Mouse (Mus musculus): ENCODE measurements around the gene Nucb1. TPM values are rescaled to one million over a fixed set of nuclear protein-coding genes. Genes with fewer than 3 reads are reported as not detected.
"Not testable (repeated sequence)": the region's sequence is repeated elsewhere in the genome, so short reads cannot be mapped to it uniquely, and the experiment has no call there.

Gene Nucb1
- polyA plus RNA-seq, 1 experiment from 2014 or later, result 90.4 TPM

- Histone ChIP-seq H3K4me1 (replicated peaks; ENCODE audit: control insufficient read depth, insufficient read depth, low read length) (peaks cover 7% of the 10 kb centered on the region), H3K4me3 (ENCODE audit: low read depth, low read length) (peak within 1 kb of the TSS; percentile 85), H3K9me3 (ENCODE audit: control insufficient read depth, low read length) (no peaks in the 10 kb centered on the region), H3K27me3 (ENCODE audit: control insufficient read depth, insufficient read depth, low read length) (no peaks in the 10 kb centered on the region), H3K36me3 (ENCODE audit: control insufficient read depth, insufficient read depth, low read length) (peaks cover 7% of the 10 kb centered on the region; the same call in 1 of the 2 replicates), H3K4me2 (ENCODE audit: low read depth, low read length, severe bottlenecking) (peak within 1 kb of the TSS; percentile 84), H3K27ac (ENCODE audit: low read depth, low read length) (no peak within 1 kb of the TSS), H3K9ac (ENCODE audit: low read length) (peak within 1 kb of the TSS; percentile 83)
- ATAC-seq (replicated peaks; ENCODE audit: low FRiP score), result peak; percentile 84
- DNase-seq (ENCODE audit: low spot score), result peak; percentile 98
- under 1% methylated on average over 56 of the region's 58 CpGs for WGBS
These were observed 43.7 kb downstream of the Nucb1 start, which contains the start of gene Bax for GRCm38 (mm10) chr7:45466283-45467089. TSS of gene Bax (minus strand) at chr7:45466898.

GRCm38 (mm10) chr7:45465549-45465948 is 44.7 kb downstream of the Nucb1 start:
- Histone ChIP-seq H3K9me3 (ENCODE audit: control insufficient read depth, low read length) (no peaks in the 10 kb centered on the region), H3K4me3 (ENCODE audit: low read depth, low read length) (peak overlapping the region; percentile 85), H3K27ac (ENCODE audit: low read depth, low read length) (no peak overlapping the region), H3K4me2 (ENCODE audit: low read depth, low read length, severe bottlenecking) (peak overlapping the region; percentile 84), H3K36me3 (ENCODE audit: control insufficient read depth, insufficient read depth, low read length) (peaks cover 7% of the 10 kb centered on the region; the same call in 1 of the 2 replicates), H3K9ac (ENCODE audit: low read length) (peak overlapping the region; percentile 83), H3K27me3 (ENCODE audit: control insufficient read depth, insufficient read depth, low read length) (no peaks in the 10 kb centered on the region), H3K4me1 (replicated peaks; ENCODE audit: control insufficient read depth, insufficient read depth, low read length) (peaks cover 12% of the 10 kb centered on the region)
- 84% methylated on average over 9 of the region's 9 CpGs for WGBS
- DNase-seq (ENCODE audit: low spot score), result no peak
- no peak for ATAC-seq (replicated peaks; ENCODE audit: low FRiP score)

- DNase-seq (ENCODE audit: low spot score) (no peak), ATAC-seq (replicated peaks; ENCODE audit: low FRiP score) (no peak)
- peaks cover 7% of the 10 kb centered on the region; the same call in 1 of the 2 replicates for H3K36me3 ChIP-seq (ENCODE audit: control insufficient read depth, insufficient read depth, low read length)
These were observed 45.1 kb downstream of the Nucb1 start for GRCm38 (mm10) chr7:45465112-45465511.

GRCm38 (mm10) chr7:45463987-45464778 is 46.0 kb downstream of the Nucb1 start:
- H3K4me1 ChIP-seq (replicated peaks; ENCODE audit: control insufficient read depth, insufficient read depth, low read length), result peaks cover 17% of the 10 kb centered on the region
- H3K27me3 ChIP-seq (ENCODE audit: control insufficient read depth, insufficient read depth, low read length), result no peaks in the 10 kb centered on the region
- ATAC-seq (replicated peaks; ENCODE audit: low FRiP score) (no peak), DNase-seq (ENCODE audit: low spot score) (no peak)
- H3K9me3 ChIP-seq (ENCODE audit: control insufficient read depth, low read length), result no peaks in the 10 kb centered on the region
- H3K9ac ChIP-seq (ENCODE audit: low read length), result no peak overlapping the region
- H3K36me3 ChIP-seq (ENCODE audit: control insufficient read depth, insufficient read depth, low read length), result peaks cover 7% of the 10 kb centered on the region; the same call in 1 of the 2 replicates
- H3K4me2 ChIP-seq (ENCODE audit: low read depth, low read length, severe bottlenecking), result no peak overlapping the region
- no peak overlapping the region for H3K27ac ChIP-seq (ENCODE audit: low read depth, low read length)
- no peak overlapping the region for H3K4me3 ChIP-seq (ENCODE audit: low read depth, low read length)
- 93% methylated on average over 7 of the region's 7 CpGs for WGBS

More at GRCm38 (mm10) chr7:45465112-45465511, 45.1 kb downstream of the Nucb1 start:
- Histone ChIP-seq H3K4me2 (ENCODE audit: low read depth, low read length, severe bottlenecking) (0 out of 2 replicates have a peak overlapping the region, but pooled peaks have one; percentile 84), H3K4me1 (replicated peaks; ENCODE audit: control insufficient read depth, insufficient read depth, low read length) (peaks cover 16% of the 10 kb centered on the region), H3K9me3 (ENCODE audit: control insufficient read depth, low read length) (no peaks in the 10 kb centered on the region), H3K4me3 (ENCODE audit: low read depth, low read length) (no peak overlapping the region), H3K27me3 (ENCODE audit: control insufficient read depth, insufficient read depth, low read length) (no peaks in the 10 kb centered on the region), H3K9ac (ENCODE audit: low read length) (no peak overlapping the region), H3K27ac (ENCODE audit: low read depth, low read length) (no peak overlapping the region)
- WGBS, result 95% methylated on average over 12 of the region's 12 CpGs

GRCm38 (mm10) chr7:45462868-45463267 is 47.3 kb downstream of the Nucb1 start:
- not testable (repeated sequence) for H3K4me3 ChIP-seq (ENCODE audit: low read depth, low read length); H3K27ac ChIP-seq (ENCODE audit: low read depth, low read length); H3K27me3 ChIP-seq (ENCODE audit: control insufficient read depth, insufficient read depth, low read length); DNase-seq (ENCODE audit: low spot score); H3K9me3 ChIP-seq (ENCODE audit: control insufficient read depth, low read length); ATAC-seq (replicated peaks; ENCODE audit: low FRiP score); H3K4me2 ChIP-seq (ENCODE audit: low read depth, low read length, severe bottlenecking); H3K9ac ChIP-seq (ENCODE audit: low read length)
- WGBS, result 82% methylated on average over 4 of the region's 4 CpGs
- Histone ChIP-seq H3K4me1 (replicated peaks; ENCODE audit: control insufficient read depth, insufficient read depth, low read length) (peaks cover 17% of the 10 kb centered on the region), H3K36me3 (ENCODE audit: control insufficient read depth, insufficient read depth, low read length) (peaks cover 10% of the 10 kb centered on the region; the same call in 1 of the 2 replicates)

- ATAC-seq (replicated peaks; ENCODE audit: low FRiP score) (no peak), DNase-seq (ENCODE audit: low spot score) (no peak)
- Histone ChIP-seq H3K4me3 (ENCODE audit: low read depth, low read length) (no peak overlapping the region), H3K9me3 (ENCODE audit: control insufficient read depth, low read length) (no peaks in the 10 kb centered on the region), H3K9ac (ENCODE audit: low read length) (no peak overlapping the region), H3K4me2 (ENCODE audit: low read depth, low read length, severe bottlenecking) (no peak overlapping the region), H3K27me3 (ENCODE audit: control insufficient read depth, insufficient read depth, low read length) (no peaks in the 10 kb centered on the region), H3K4me1 (replicated peaks; ENCODE audit: control insufficient read depth, insufficient read depth, low read length) (peaks cover 17% of the 10 kb centered on the region), H3K36me3 (ENCODE audit: control insufficient read depth, insufficient read depth, low read length) (peaks cover 10% of the 10 kb centered on the region; the same call in 1 of the 2 replicates), H3K27ac (ENCODE audit: low read depth, low read length) (no peak overlapping the region)
- 91% methylated on average over 4 of the region's 4 CpGs for WGBS
These were observed 47.9 kb downstream of the Nucb1 start for GRCm38 (mm10) chr7:45462325-45462724.

- 91% methylated on average over 4 of the region's 4 CpGs for WGBS
These were observed 48.4 kb downstream of the Nucb1 start for GRCm38 (mm10) chr7:45461781-45462180.

GRCm38 (mm10) chr7:45461326-45461725 is 48.9 kb downstream of the Nucb1 start:
- DNase-seq (ENCODE audit: low spot score) (no peak), ATAC-seq (replicated peaks; ENCODE audit: low FRiP score) (no peak)
- no peaks in the 10 kb centered on the region for H3K9me3 ChIP-seq (ENCODE audit: control insufficient read depth, low read length)
- no peak overlapping the region for H3K4me3 ChIP-seq (ENCODE audit: low read depth, low read length)
- no peak overlapping the region for H3K4me2 ChIP-seq (ENCODE audit: low read depth, low read length, severe bottlenecking)
- H3K9ac ChIP-seq (ENCODE audit: low read length), result no peak overlapping the region
- no peaks in the 10 kb centered on the region for H3K27me3 ChIP-seq (ENCODE audit: control insufficient read depth, insufficient read depth, low read length)
- H3K36me3 ChIP-seq (ENCODE audit: control insufficient read depth, insufficient read depth, low read length), result peaks cover 10% of the 10 kb centered on the region; the same call in 1 of the 2 replicates
- peaks cover 15% of the 10 kb centered on the region for H3K4me1 ChIP-seq (replicated peaks; ENCODE audit: control insufficient read depth, insufficient read depth, low read length)
- peak overlapping the region; percentile 57; the same call in 1 of the 2 replicates for H3K27ac ChIP-seq (ENCODE audit: low read depth, low read length)
- 69% methylated on average over 5 of the region's 5 CpGs for WGBS

More at GRCm38 (mm10) chr7:45461781-45462180, 48.4 kb downstream of the Nucb1 start:
- Histone ChIP-seq H3K9me3 (ENCODE audit: control insufficient read depth, low read length) (no peaks in the 10 kb centered on the region), H3K4me3 (ENCODE audit: low read depth, low read length) (no peak overlapping the region), H3K9ac (ENCODE audit: low read length) (no peak overlapping the region), H3K27me3 (ENCODE audit: control insufficient read depth, insufficient read depth, low read length) (no peaks in the 10 kb centered on the region), H3K4me2 (ENCODE audit: low read depth, low read length, severe bottlenecking) (no peak overlapping the region), H3K36me3 (ENCODE audit: control insufficient read depth, insufficient read depth, low read length) (peaks cover 10% of the 10 kb centered on the region; the same call in 1 of the 2 replicates), H3K4me1 (replicated peaks; ENCODE audit: control insufficient read depth, insufficient read depth, low read length) (peaks cover 15% of the 10 kb centered on the region), H3K27ac (ENCODE audit: low read depth, low read length) (0 out of 2 replicates have a peak overlapping the region, but pooled peaks have one; percentile 31)
- ATAC-seq (replicated peaks; ENCODE audit: low FRiP score) (no peak), DNase-seq (ENCODE audit: low spot score) (no peak)
